Mouse (Mus musculus) ES-E14 (cell line): Measurements from ENCODE around the gene 1810030O07Rik. TPM values are rescaled to one million over a fixed set of nuclear protein-coding genes. Genes with fewer than 3 reads are reported as not detected.

Source experiments
- DNase-seq: peaks from one replicate; pipeline ENCODE4 v3.0.0-alpha.2; 2013; ENCODE audit warnings: low read depth, low spot score
- H3K27ac ChIP-seq: 2 replicates; pipeline ENCODE4 v1.5.1; 2012; ENCODE audit warnings: low read depth, mild to moderate bottlenecking, low read length, moderate library complexity, mixed read lengths; ENCODE audit not compliant: poor library complexity, insufficient read depth, severe bottlenecking
- H3K36me3 ChIP-seq: 2 replicates; pipeline ENCODE4 v1.6.1; 2012; ENCODE audit warnings: mild to moderate bottlenecking, low read length, moderate library complexity, mixed read lengths; ENCODE audit not compliant: control insufficient read depth, poor library complexity, insufficient read depth, severe bottlenecking
- H3K4me1 ChIP-seq, 2 experiments: fragments of 150-350 bp in 1 of 2; sonication (generic) in 1 of 2; 2 replicates each; pipeline ENCODE4 v1.6.1; 2012; ENCODE audit warnings: low read length in 2 of 2, mild to moderate bottlenecking in 1 of 2, mixed read lengths in 1 of 2; ENCODE audit not compliant: control insufficient read depth in 2 of 2, insufficient read depth in 2 of 2, poor library complexity in 1 of 2
- H3K4me3 ChIP-seq, 2 experiments: fragments of 150-350 bp in 1 of 2; sonication (generic) in 1 of 2; 2 replicates each; pipeline ENCODE4 v1.5.1; 2012; ENCODE audit warnings: low read length in 2 of 2, low read depth in 1 of 2, mild to moderate bottlenecking in 1 of 2, mixed read lengths in 1 of 2; ENCODE audit not compliant: insufficient read depth in 1 of 2, poor library complexity in 1 of 2, severe bottlenecking in 1 of 2
- H3K9ac ChIP-seq: 2 replicates; pipeline ENCODE4 v1.6.1; 2012; ENCODE audit warnings: low read depth, mild to moderate bottlenecking, low read length, mixed read lengths; ENCODE audit not compliant: poor library complexity, insufficient read depth, severe bottlenecking
- H3K9me3 ChIP-seq: fragments of 150-350 bp; sonication (generic); 2 replicates; pipeline ENCODE4 v1.6.1; 2012; ENCODE audit warnings: low read depth, mild to moderate bottlenecking, low read length; ENCODE audit not compliant: control insufficient read depth, insufficient read depth
- CHD2 ChIP-seq: IDR thresholded peaks from 2 replicates; pipeline ENCODE4 v1.6.1; 2014; ENCODE audit warnings: mild to moderate bottlenecking, low read depth, low read length, inconsistent platforms
- HCFC1 ChIP-seq: IDR thresholded peaks from 2 replicates; pipeline ENCODE4 v1.6.1; 2012; ENCODE audit warnings: low read length, inconsistent platforms, borderline replicate concordance; ENCODE audit not compliant: insufficient read depth
- MAFK ChIP-seq: IDR thresholded peaks from 2 replicates; pipeline ENCODE4 v1.6.1; 2014; ENCODE audit warnings: mild to moderate bottlenecking, low read depth, low read length, inconsistent platforms; ENCODE audit not compliant: insufficient read depth
- ZC3H11A ChIP-seq: IDR thresholded peaks from 2 replicates; pipeline ENCODE4 v1.6.1; 2012; ENCODE audit warnings: low read depth, mild to moderate bottlenecking, inconsistent platforms, low read length, borderline replicate concordance
- ZNF384 ChIP-seq: IDR thresholded peaks from 2 replicates; pipeline ENCODE4 v1.6.1; 2012; ENCODE audit warnings: low read depth, low read length, inconsistent platforms
- in situ Hi-C, 2 experiments: fragments of 600-800 bp; cut with MboI; formaldehyde crosslinking; loops; one replicate each; pipeline ENCODE4 v1.15.1; 2025; ENCODE audit warnings: low sequenced_read_pairs in 2 of 2, inconsistent platforms in 1 of 2; ENCODE audit not compliant: unreplicated experiment in 2 of 2
- total RNA-seq: library from RNA; depleted of rRNA; stranded (reverse); fragments of 300-350 nt; gene quantifications from 2 replicates; pipeline ENCODE4 v1.2.3, GENCODE M21; 2012; rRNA removed

Gene 1810030O07Rik
- total RNA-seq: 24.0 and 32.1 TPM in 2 replicates

GRCm38 (mm10) chrX:12673054-12673775 is at the start of gene 1810030O07Rik:
TSS of gene 1810030O07Rik (minus strand) at chrX:12673668.
- in situ Hi-C loops: no loop called here
- Histone ChIP-seq H3K9me3 (no peaks in the 10 kb centered on the region), H3K9ac (peak within 1 kb of the TSS; percentile 92), H3K27ac (peak within 1 kb of the TSS; percentile 87), H3K4me3 (peak within 1 kb of the TSS; percentile 90 to 95), H3K4me1 (no peaks in the 10 kb centered on the region), H3K36me3 (peaks cover 7% of the 10 kb centered on the region; the same call in 1 of the 2 replicates)
- TF ChIP-seq ZC3H11A (no peak), CHD2 (no peak), ZNF384 (no peak), MAFK (no peak), HCFC1 (no peak)
- peak; percentile 56 for DNase-seq

GRCm38 (mm10) chrX:12716036-12716435 is 42.6 kb upstream of the 1810030O07Rik start:
- no peaks in the 10 kb centered on the region for H3K9me3 ChIP-seq
- TF ChIP-seq MAFK: no peak
- TF ChIP-seq ZNF384: no peak
- TF ChIP-seq HCFC1: no peak
- no peak for TF ChIP-seq ZC3H11A
- no peak for TF ChIP-seq CHD2
- H3K27ac ChIP-seq: no peak overlapping the region
- no peak overlapping the region for H3K9ac ChIP-seq
- no peak for DNase-seq
- H3K4me1 ChIP-seq: no peaks in the 10 kb centered on the region
- in situ Hi-C loops: no loop called here
- no peak overlapping the region for H3K4me3 ChIP-seq
- H3K36me3 ChIP-seq: peaks cover 3% of the 10 kb centered on the region; the same call in 1 of the 2 replicates

GRCm38 (mm10) chrX:12713796-12714195 is 40.3 kb upstream of the 1810030O07Rik start:
- no peak overlapping the region for H3K9ac ChIP-seq
- in situ Hi-C loops: no loop called here
- peaks cover 3% of the 10 kb centered on the region; the same call in 1 of the 2 replicates for H3K36me3 ChIP-seq
- no peak overlapping the region for H3K4me3 ChIP-seq
- TF ChIP-seq HCFC1 (no peak), MAFK (no peak), ZNF384 (no peak), ZC3H11A (no peak), CHD2 (no peak)
- no peaks in the 10 kb centered on the region for H3K4me1 ChIP-seq
- no peak overlapping the region for H3K27ac ChIP-seq
- no peak for DNase-seq
- H3K9me3 ChIP-seq: no peaks in the 10 kb centered on the region

- in situ Hi-C loops: loop anchor here in 1 of 2 experiments (25.0 kb wide), 2 partner anchors 175 to 525 kb away; no protein-coding TSS in a partner anchor
- Histone ChIP-seq H3K36me3 (peaks cover 2% of the 10 kb centered on the region), H3K4me1 (no peaks in the 10 kb centered on the region), H3K9me3 (no peaks in the 10 kb centered on the region), H3K9ac (no peak overlapping the region), H3K27ac (no peak overlapping the region), H3K4me3 (no peak overlapping the region)
- DNase-seq: no peak
- no peak for TF ChIP-seq ZNF384
- TF ChIP-seq MAFK: no peak
- TF ChIP-seq ZC3H11A: no peak
- no peak for TF ChIP-seq CHD2
- TF ChIP-seq HCFC1: no peak
Measured at GRCm38 (mm10) chrX:12686910-12687309, 13.4 kb upstream of the 1810030O07Rik start.
